Mouse (Mus musculus): ENCODE measurements at regions not wholly inside any gene's neighbourhood (a gene's known extent, or its start where the extent isn't known, plus 50 kb on each side); places are given as distances from the start of the nearest gene placed in this dataset.

GRCm38 (mm10) chr4:55802101-55802500, 269.8 kb upstream of the Klf4 start:
- DNase-seq = no peak

GRCm38 (mm10) chr4:55798099-55798498, 265.8 kb upstream of the Klf4 start:
- no peak for DNase-seq

GRCm38 (mm10) chr4:55781329-55781847, 249.1 kb upstream of the Klf4 start:
- no peak for DNase-seq

GRCm38 (mm10) chr4:55779581-55779980, 247.3 kb upstream of the Klf4 start:
- DNase-seq = no peak

- DNase-seq = no peak
Observed at GRCm38 (mm10) chr4:55775858-55776257, 243.6 kb upstream of the Klf4 start.

GRCm38 (mm10) chr4:55774571-55774970, 242.3 kb upstream of the Klf4 start:
- no peak for DNase-seq

GRCm38 (mm10) chr4:55769656-55770055, 237.4 kb upstream of the Klf4 start:
- no peak for DNase-seq

- no peak for DNase-seq
Observed at GRCm38 (mm10) chr4:55768325-55768724, 236.1 kb upstream of the Klf4 start.

- no peak for DNase-seq
Observed at GRCm38 (mm10) chr4:55767133-55767532, 234.9 kb upstream of the Klf4 start.

GRCm38 (mm10) chr4:55765780-55766179, 233.5 kb upstream of the Klf4 start:
- no peak for DNase-seq

GRCm38 (mm10) chr4:55763112-55763511, 230.8 kb upstream of the Klf4 start:
- DNase-seq = no peak

- no peak for DNase-seq
Observed at GRCm38 (mm10) chr4:55762389-55762788, 230.1 kb upstream of the Klf4 start.

- DNase-seq = no peak
Observed at GRCm38 (mm10) chr4:55757148-55757927, 225.1 kb upstream of the Klf4 start.

- DNase-seq = no peak
Observed at GRCm38 (mm10) chr4:55749949-55750600, 217.8 kb upstream of the Klf4 start.

GRCm38 (mm10) chr4:55741355-55741754, 209.1 kb upstream of the Klf4 start:
- no peak for DNase-seq

- DNase-seq = no peak
Observed at GRCm38 (mm10) chr4:55740062-55740461, 207.8 kb upstream of the Klf4 start.

- DNase-seq = no peak
Observed at GRCm38 (mm10) chr4:55738714-55739113, 206.4 kb upstream of the Klf4 start.

GRCm38 (mm10) chr4:55735453-55735852, 203.2 kb upstream of the Klf4 start:
- no peak for DNase-seq

GRCm38 (mm10) chr4:55734331-55734730, 202.1 kb upstream of the Klf4 start:
- no peak for DNase-seq

- DNase-seq = no peak
Observed at GRCm38 (mm10) chr4:55733223-55733622, 201.0 kb upstream of the Klf4 start.

GRCm38 (mm10) chr4:55732006-55732405, 199.7 kb upstream of the Klf4 start:
- no peak for DNase-seq

GRCm38 (mm10) chr4:55730266-55730665, 198.0 kb upstream of the Klf4 start:
- DNase-seq = no peak

GRCm38 (mm10) chr4:55727178-55727577, 194.9 kb upstream of the Klf4 start:
- DNase-seq = no peak

GRCm38 (mm10) chr4:55726081-55726480, 193.8 kb upstream of the Klf4 start:
- no peak for DNase-seq
